Mouse (Mus musculus) ES-E14 (cell line): ENCODE measurements around the gene Cdc42bpg.

ENCODE experiments used
- CHD2 ChIP-seq: IDR thresholded peaks from 2 replicates; pipeline ENCODE4 v1.6.1; 2014; ENCODE audit warnings: mild to moderate bottlenecking, low read depth, low read length, inconsistent platforms
- HCFC1 ChIP-seq: IDR thresholded peaks from 2 replicates; pipeline ENCODE4 v1.6.1; 2012; ENCODE audit warnings: low read length, inconsistent platforms, borderline replicate concordance; ENCODE audit not compliant: insufficient read depth
- MAFK ChIP-seq: IDR thresholded peaks from 2 replicates; pipeline ENCODE4 v1.6.1; 2014; ENCODE audit warnings: mild to moderate bottlenecking, low read depth, low read length, inconsistent platforms; ENCODE audit not compliant: insufficient read depth
- ZNF384 ChIP-seq: IDR thresholded peaks from 2 replicates; pipeline ENCODE4 v1.6.1; 2012; ENCODE audit warnings: low read depth, low read length, inconsistent platforms

- TF ChIP-seq MAFK (peak; percentile 83), CHD2 (no peak), ZNF384 (no peak), HCFC1 (no peak)
These were observed 9.6 kb upstream of the Cdc42bpg start for GRCm38 (mm10) chr19:6296551-6297210.
